Mouse (Mus musculus): ENCODE results near the gene Sec14l3. TPM values are rescaled to one million over a fixed set of nuclear protein-coding genes. Genes with fewer than 3 reads are reported as not detected.

The Sec14l3 gene
- total and polyA plus RNA-seq, 3 experiments, result not detected

- no peak overlapping the region for H3K27ac ChIP-seq (ENCODE audit: control insufficient read depth, low read depth, low read length)
- peaks cover 0 to 3% of the 10 kb centered on the region in 2 experiments; a peak in 1 of 4 replicates for H3K36me3 ChIP-seq (ENCODE audit: control insufficient read depth in 1 of 2, insufficient read depth in 2 of 2, low read length in 2 of 2)
- no peaks in the 10 kb centered on the region for H3K9me3 ChIP-seq (replicated peaks; ENCODE audit: insufficient read depth, low read length)
- no peak for DNase-seq (ENCODE audit: low read depth, low spot score)
- H3K4me1 ChIP-seq (ENCODE audit: control insufficient read depth in 1 of 2, insufficient read depth in 2 of 2, low read length in 2 of 2), result peaks cover 0 to 4% of the 10 kb centered on the region in 2 experiments; a peak in 2 of 4 replicates
- H3K27me3 ChIP-seq (ENCODE audit: control insufficient read depth in 1 of 2, insufficient read depth in 2 of 2, low read length in 2 of 2), result no peaks in the 10 kb centered on the region
- H3K79me2 ChIP-seq (ENCODE audit: control insufficient read depth, insufficient read depth, low read length, poor library complexity), result peaks cover 8% of the 10 kb centered on the region
- TF ChIP-seq KAT2A (conservative IDR thresholded peaks at IDR 0.05; ENCODE audit: low read depth, low read length), result no peak
- no peak for TF ChIP-seq POLR2AphosphoS5 (IDR thresholded peaks at IDR 0.05; ENCODE audit: borderline replicate concordance, low read depth, low read length)
- TF ChIP-seq RAD21 (IDR thresholded peaks at IDR 0.05; ENCODE audit: low read depth, low read length), result no peak
- no peak for TF ChIP-seq MAFK (IDR thresholded peaks at IDR 0.05; ENCODE audit: borderline replicate concordance, low read depth, low read length)
- no peak for TF ChIP-seq TCF12 (IDR thresholded peaks at IDR 0.05; ENCODE audit: low read depth, low read length)
- no peak for TF ChIP-seq RCOR1 (IDR thresholded peaks at IDR 0.05; ENCODE audit: low read depth, low read length)
- TF ChIP-seq CTCF (IDR thresholded peaks at IDR 0.05 in 2 of 3, conservative IDR thresholded peaks at IDR 0.05 in 1 of 3; ENCODE audit: control insufficient read depth in 1 of 3, insufficient read depth in 1 of 3, low read depth in 2 of 3, low read length in 3 of 3, poor library complexity in 1 of 3, severe bottlenecking in 1 of 3), result no peak
- H3K4me3 ChIP-seq (ENCODE audit: control insufficient read depth in 1 of 2, insufficient read depth in 1 of 2, low read depth in 2 of 2, low read length in 2 of 2), result no peak overlapping the region
- no peak overlapping the region for H3K9ac ChIP-seq (ENCODE audit: control insufficient read depth, low read depth, low read length, poor library complexity, severe bottlenecking)
Measured at GRCm38 (mm10) chr11:4099447-4099846, 34.8 kb downstream of the Sec14l3 start.

- Histone ChIP-seq H3K4me3 (ENCODE audit: control insufficient read depth in 1 of 2, insufficient read depth in 1 of 2, low read depth in 2 of 2, low read length in 2 of 2) (no peak overlapping the region), H3K79me2 (ENCODE audit: control insufficient read depth, insufficient read depth, low read length, poor library complexity) (peaks cover 4% of the 10 kb centered on the region; the same call in 1 of the 2 replicates), H3K36me3 (ENCODE audit: control insufficient read depth in 1 of 2, insufficient read depth in 2 of 2, low read length in 2 of 2) (peaks cover 0 to 3% of the 10 kb centered on the region in 2 experiments; a peak in 1 of 4 replicates), H3K9ac (ENCODE audit: control insufficient read depth, low read depth, low read length, poor library complexity, severe bottlenecking) (no peak overlapping the region), H3K9me3 (replicated peaks; ENCODE audit: insufficient read depth, low read length) (no peaks in the 10 kb centered on the region), H3K4me1 (ENCODE audit: control insufficient read depth in 1 of 2, insufficient read depth in 2 of 2, low read length in 2 of 2) (peaks cover 0 to 4% of the 10 kb centered on the region in 2 experiments; a peak in 2 of 4 replicates), H3K27ac (ENCODE audit: control insufficient read depth, low read depth, low read length) (no peak overlapping the region), H3K27me3 (ENCODE audit: control insufficient read depth in 1 of 2, insufficient read depth in 2 of 2, low read length in 2 of 2) (no peaks in the 10 kb centered on the region)
- DNase-seq (ENCODE audit: low read depth, low spot score), result no peak
- TF ChIP-seq TBP (IDR thresholded peaks at IDR 0.05; ENCODE audit: low read depth, low read length) (no peak), GATA1 (IDR thresholded peaks at IDR 0.05; ENCODE audit: low read depth, low read length) (no peak), GABPA (IDR thresholded peaks at IDR 0.05; ENCODE audit: low read depth, low read length) (no peak), JUND (IDR thresholded peaks at IDR 0.05; ENCODE audit: low read depth, low read length) (no peak), MAFK (IDR thresholded peaks at IDR 0.05; ENCODE audit: borderline replicate concordance, low read depth, low read length) (no peak), MEF2A (IDR thresholded peaks at IDR 0.05; ENCODE audit: extremely low read depth, insufficient replicate concordance, low read depth, low read length, poor library complexity, severe bottlenecking) (no peak), E2F4 (IDR thresholded peaks at IDR 0.05; ENCODE audit: borderline replicate concordance, low read depth, low read length) (no peak), EP300 (IDR thresholded peaks at IDR 0.05; ENCODE audit: low read depth in 1 of 2, low read length in 2 of 2) (no peak), ELF1 (IDR thresholded peaks at IDR 0.05; ENCODE audit: low read depth, low read length) (no peak), KAT2A (conservative IDR thresholded peaks at IDR 0.05; ENCODE audit: low read depth, low read length) (no peak), ETS1 (IDR thresholded peaks at IDR 0.05; ENCODE audit: low read depth, low read length) (no peak), CTCF (IDR thresholded peaks at IDR 0.05 in 2 of 3, conservative IDR thresholded peaks at IDR 0.05 in 1 of 3; ENCODE audit: control insufficient read depth in 1 of 3, insufficient read depth in 1 of 3, low read depth in 2 of 3, low read length in 3 of 3, poor library complexity in 1 of 3, severe bottlenecking in 1 of 3) (no peak), POLR2AphosphoS2 (IDR thresholded peaks at IDR 0.05; ENCODE audit: low read length) (no peak), POLR2AphosphoS5 (IDR thresholded peaks at IDR 0.05; ENCODE audit: borderline replicate concordance, low read depth, low read length) (no peak), ZC3H11A (IDR thresholded peaks at IDR 0.05; ENCODE audit: low read depth, low read length) (no peak)
Measured at GRCm38 (mm10) chr11:4101851-4102250, 37.2 kb downstream of the Sec14l3 start.
